Mouse (Mus musculus) liver, embryonic 13.5 days (tissue): Measurements from ENCODE around the gene Mknk1. TPM values are rescaled to one million over a fixed set of nuclear protein-coding genes. Genes with fewer than 3 reads are reported as not detected.

Experiments used
- ATAC-seq: fragments of 200-750 bp; cut with Nextera tagmentation; 2 replicates; pipeline ENCODE4 v1.8.0; 2017; ENCODE audit warnings: low read depth, mild to moderate bottlenecking, moderate number of reproducible peaks, moderate library complexity
- DNase-seq: peaks from one replicate; pipeline ENCODE4 v3.0.0; 2022
- H3K27ac ChIP-seq: fragments of 300-500 bp; sonication (generic); 2 replicates; pipeline ENCODE4 v1.5.1; 2015; ENCODE audit warnings: moderate library complexity, mild to moderate bottlenecking, inconsistent platforms
- H3K27me3 ChIP-seq: fragments of 300-500 bp; sonication (generic); 2 replicates; pipeline ENCODE4 v1.6.1; 2015; ENCODE audit warnings: mild to moderate bottlenecking, inconsistent platforms
- H3K36me3 ChIP-seq: fragments of 300-500 bp; sonication (generic); 2 replicates; pipeline ENCODE4 v1.6.1; 2015; ENCODE audit warnings: mild to moderate bottlenecking, inconsistent platforms
- H3K4me1 ChIP-seq: fragments of 300-500 bp; sonication (generic); replicated peaks from 2 replicates; pipeline ENCODE4 v1.6.1; 2015; ENCODE audit warnings: inconsistent platforms
- H3K4me2 ChIP-seq: fragments of 300-500 bp; sonication (generic); 2 replicates; pipeline ENCODE4 v1.6.1; 2015; ENCODE audit warnings: inconsistent platforms, mild to moderate bottlenecking, moderate library complexity
- H3K4me3 ChIP-seq: fragments of 300-500 bp; sonication (generic); replicated peaks from 2 replicates; pipeline ENCODE4 v1.5.1; 2015; ENCODE audit warnings: mild to moderate bottlenecking, inconsistent platforms
- H3K9ac ChIP-seq: fragments of 300-500 bp; sonication (generic); 2 replicates; pipeline ENCODE4 v1.6.1; 2015; ENCODE audit warnings: mild to moderate bottlenecking, inconsistent platforms
- H3K9me3 ChIP-seq: fragments of 300-500 bp; sonication (generic); replicated peaks from 2 replicates; pipeline ENCODE4 v1.6.1; 2016; ENCODE audit warnings: inconsistent platforms
- WGBS: fragments of 180-500 bp; shearing (Covaris S2); methylation state at CpG from one replicate; pipeline ENCODE4 v1.1.7; 2015; ENCODE audit not compliant: insufficient replicate concordance; 5-methylcytosine and 5-hydroxymethylcytosine counted together
- polyA plus RNA-seq: library from polyadenylated mRNA; unstranded; fragments of >200 nt; fragmentation: Nextera tagmentation; extraction: Ambion mirVana; gene quantifications from 2 replicates; pipeline ENCODE4 v1.2.1, GENCODE M21; 2015

Gene Mknk1
- 32.1 and 40.2 TPM in 2 replicates for polyA plus RNA-seq

DNA sequence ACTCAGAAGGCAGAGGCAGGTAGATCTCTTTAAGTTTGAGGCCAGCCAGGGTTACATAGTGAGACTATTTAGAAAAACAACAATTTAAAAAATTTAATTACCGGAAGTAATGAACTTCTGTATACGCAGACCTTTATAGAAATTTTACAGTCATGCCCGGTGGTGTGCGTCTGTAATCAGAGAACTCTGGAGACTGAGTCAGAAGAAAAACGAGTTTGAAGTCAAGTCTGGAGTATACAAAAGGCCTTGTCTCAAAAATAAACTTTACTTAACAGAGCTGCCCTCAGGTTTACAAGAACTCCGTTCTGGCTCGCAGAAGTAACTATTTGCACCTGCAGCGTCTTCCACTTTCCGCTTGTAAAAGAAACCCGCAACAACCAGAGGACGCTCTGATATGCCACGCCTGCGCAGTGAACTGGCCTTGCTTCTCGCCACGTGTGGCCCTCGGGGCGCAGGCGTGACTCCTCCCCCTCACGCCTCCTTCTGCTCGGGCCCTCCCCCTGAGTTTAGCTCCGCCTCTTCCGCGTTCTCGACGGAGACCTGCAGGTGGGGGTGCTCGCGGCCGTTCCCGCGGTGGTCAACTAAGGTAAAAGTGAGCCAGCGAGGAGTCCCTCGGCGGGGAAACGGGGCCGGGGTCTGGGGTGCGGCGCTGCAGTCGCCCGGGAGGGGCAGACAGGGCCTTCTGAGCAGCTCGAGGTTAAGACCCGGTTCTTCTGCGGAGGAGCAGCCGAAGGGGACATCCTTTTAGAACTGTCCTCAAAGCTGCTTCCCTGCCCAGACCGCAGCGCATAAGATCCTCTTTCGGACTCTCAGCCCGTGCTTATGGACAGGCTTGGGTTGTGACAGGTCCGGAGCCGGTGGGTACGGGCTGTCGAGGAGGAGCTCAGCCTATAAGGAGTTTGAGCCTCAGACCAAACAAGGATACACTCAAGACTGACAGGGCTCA lies at the start of gene Mknk1:
Mknk1 (plus strand) TSS at position 503 of the 946 bp plus-strand sequence.
- H3K27me3 ChIP-seq = no peaks in the 10 kb centered on the region
- DNase-seq (peak; percentile 94), ATAC-seq (peak; percentile 94)
- WGBS = 1% methylated on average over 51 of the region's 51 CpGs
- H3K36me3 ChIP-seq = peaks cover 47% of the 10 kb centered on the region
- H3K4me2 ChIP-seq = peak within 1 kb of the TSS; percentile 74
- peak within 1 kb of the TSS; percentile 80 for H3K4me3 ChIP-seq
- H3K9ac ChIP-seq = peak within 1 kb of the TSS; percentile 89
- H3K27ac ChIP-seq = peak within 1 kb of the TSS; percentile 82
- H3K9me3 ChIP-seq = no peaks in the 10 kb centered on the region
- H3K4me1 ChIP-seq = peaks cover 75% of the 10 kb centered on the region

DNA sequence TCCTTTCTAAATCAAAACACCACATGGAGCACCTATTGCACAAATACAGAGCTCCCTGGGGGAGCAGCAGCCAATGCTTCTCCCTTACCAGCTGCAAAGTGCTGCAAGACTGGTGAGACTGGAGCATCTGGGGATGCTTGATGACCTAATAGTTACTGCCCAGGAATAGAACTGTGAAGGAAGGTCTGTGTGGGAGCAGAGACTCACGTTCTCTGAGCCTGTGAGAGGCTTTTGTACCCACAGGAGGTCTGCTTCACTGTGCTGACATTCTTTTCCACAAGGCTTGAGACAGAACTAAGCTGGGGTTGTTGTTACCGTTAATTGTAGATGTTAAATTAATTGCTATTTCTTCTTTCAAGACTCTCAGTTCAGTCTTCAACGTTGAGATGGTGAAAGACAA lies 48.1 kb upstream of the Mknk1 start:
- WGBS = 77% methylated on average over 3 of the region's 3 CpGs
- Histone ChIP-seq H3K9ac (no peak overlapping the region), H3K27ac (no peak overlapping the region), H3K4me3 (no peak overlapping the region), H3K27me3 (no peaks in the 10 kb centered on the region), H3K4me1 (peaks cover 3% of the 10 kb centered on the region), H3K4me2 (no peak overlapping the region), H3K36me3 (peaks cover 46% of the 10 kb centered on the region), H3K9me3 (no peaks in the 10 kb centered on the region)
- ATAC-seq = no peak
- no peak for DNase-seq

DNA sequence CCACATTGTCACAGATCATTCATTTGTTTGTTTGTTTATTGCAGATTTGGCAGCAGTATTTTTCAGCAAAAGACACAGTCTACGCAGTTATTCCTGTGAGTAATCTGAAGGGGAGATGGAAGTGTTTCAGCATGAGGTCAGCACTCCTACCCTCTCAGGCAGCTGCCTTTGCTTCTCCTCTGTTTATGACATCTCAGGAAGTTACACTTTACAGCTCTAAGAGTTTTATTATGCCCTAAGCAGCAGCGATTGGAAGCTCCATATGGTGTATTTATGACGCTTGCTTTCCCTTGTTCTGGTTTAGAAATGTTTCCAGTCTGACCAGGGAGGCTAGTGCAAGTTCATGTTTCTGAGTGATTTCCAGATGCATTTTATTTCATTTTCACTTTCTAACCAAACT lies 43.6 kb upstream of the Mknk1 start:
- no peak overlapping the region for H3K27ac ChIP-seq
- 74% methylated on average over 3 of the region's 3 CpGs for WGBS
- H3K4me3 ChIP-seq = no peak overlapping the region
- no peak for ATAC-seq
- H3K4me1 ChIP-seq = no peaks in the 10 kb centered on the region
- H3K9ac ChIP-seq = no peak overlapping the region
- H3K4me2 ChIP-seq = no peak overlapping the region
- H3K9me3 ChIP-seq = no peaks in the 10 kb centered on the region
- H3K27me3 ChIP-seq = no peaks in the 10 kb centered on the region
- DNase-seq = no peak
- peaks cover 59% of the 10 kb centered on the region for H3K36me3 ChIP-seq

DNA sequence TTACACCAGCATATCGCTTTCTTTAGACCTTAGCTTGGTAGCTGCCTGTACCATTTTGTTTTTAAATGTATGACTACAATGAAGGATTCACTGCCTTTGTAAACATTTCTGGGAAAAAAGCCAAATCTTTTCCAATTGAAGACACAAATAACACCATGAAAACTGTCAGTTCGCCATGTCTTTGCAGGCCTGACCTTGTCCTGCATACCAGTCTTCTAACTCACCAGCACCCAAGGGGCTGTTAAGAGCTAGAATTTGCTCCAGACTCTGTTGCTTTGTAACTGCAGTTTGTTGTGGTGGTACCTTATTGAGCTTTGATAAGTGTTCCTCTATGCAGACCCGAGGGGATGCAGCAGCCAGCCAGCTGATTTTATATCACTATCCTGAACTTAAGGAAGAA lies 39.0 kb upstream of the Mknk1 start:
- Histone ChIP-seq H3K9ac (no peak overlapping the region), H3K4me3 (no peak overlapping the region), H3K4me1 (no peaks in the 10 kb centered on the region), H3K27me3 (no peaks in the 10 kb centered on the region), H3K9me3 (no peaks in the 10 kb centered on the region), H3K27ac (no peak overlapping the region), H3K4me2 (no peak overlapping the region), H3K36me3 (peaks cover 52% of the 10 kb centered on the region)
- DNase-seq = no peak
- ATAC-seq = no peak
- 82% methylated on average over 3 of the region's 3 CpGs for WGBS

DNA sequence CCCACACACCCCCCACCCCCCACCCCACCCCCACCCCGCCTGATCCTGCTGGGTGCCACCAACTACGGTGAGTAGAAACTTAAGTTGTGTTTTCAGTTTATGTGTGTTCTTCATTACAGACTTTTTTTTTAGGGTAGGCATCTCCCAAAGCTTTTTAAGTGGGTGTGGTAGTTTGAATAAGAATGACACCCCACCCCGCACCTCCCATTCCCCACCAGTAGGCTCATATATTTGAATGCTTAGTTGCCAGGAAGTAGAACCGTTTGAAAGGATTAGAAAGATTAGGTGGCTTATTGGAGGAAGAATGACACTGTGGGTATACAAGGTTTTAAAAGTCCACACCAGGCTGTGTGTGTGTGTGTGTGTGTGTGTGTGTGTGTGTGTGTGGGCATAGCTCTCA lies 26.7 kb upstream of the Mknk1 start:
- Histone ChIP-seq H3K36me3 (peaks cover 20% of the 10 kb centered on the region; the same call in 1 of the 2 replicates), H3K4me1 (no peaks in the 10 kb centered on the region), H3K9me3 (no peaks in the 10 kb centered on the region), H3K4me2 (no peak overlapping the region), H3K27me3 (no peaks in the 10 kb centered on the region), H3K4me3 (no peak overlapping the region), H3K9ac (no peak overlapping the region), H3K27ac (no peak overlapping the region)
- 80% methylated on average over 4 of the region's 4 CpGs for WGBS
- ATAC-seq (no peak), DNase-seq (no peak)

DNA sequence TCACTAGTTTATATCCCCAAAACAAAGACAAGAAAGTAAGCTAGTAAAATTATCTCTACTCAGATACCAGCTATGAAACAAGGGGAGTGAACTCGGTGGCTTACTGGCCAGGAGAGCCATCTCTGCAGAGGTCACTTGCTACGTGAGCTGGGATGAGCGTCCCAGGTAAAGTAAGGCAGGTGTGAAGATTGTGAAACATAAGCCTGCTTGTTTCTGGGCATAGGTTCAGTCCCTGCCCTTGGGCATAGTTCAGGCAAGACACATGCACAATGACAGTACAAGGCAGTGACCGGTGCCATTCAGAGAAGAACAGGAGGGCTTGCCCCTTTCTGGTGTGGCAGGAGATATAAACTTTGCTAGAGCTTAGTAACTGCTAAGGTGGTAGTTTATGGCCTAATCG lies 23.4 kb upstream of the Mknk1 start:
- peaks cover 20% of the 10 kb centered on the region; the same call in 1 of the 2 replicates for H3K36me3 ChIP-seq
- ATAC-seq (no peak), DNase-seq (no peak)
- H3K9ac ChIP-seq = no peak overlapping the region
- peaks cover 7% of the 10 kb centered on the region; the same call in 1 of the 2 replicates for H3K4me1 ChIP-seq
- H3K4me2 ChIP-seq = no peak overlapping the region
- no peaks in the 10 kb centered on the region for H3K27me3 ChIP-seq
- 76% methylated on average over 5 of the region's 5 CpGs for WGBS
- H3K9me3 ChIP-seq = no peaks in the 10 kb centered on the region
- no peak overlapping the region for H3K27ac ChIP-seq
- H3K4me3 ChIP-seq = no peak overlapping the region

DNA sequence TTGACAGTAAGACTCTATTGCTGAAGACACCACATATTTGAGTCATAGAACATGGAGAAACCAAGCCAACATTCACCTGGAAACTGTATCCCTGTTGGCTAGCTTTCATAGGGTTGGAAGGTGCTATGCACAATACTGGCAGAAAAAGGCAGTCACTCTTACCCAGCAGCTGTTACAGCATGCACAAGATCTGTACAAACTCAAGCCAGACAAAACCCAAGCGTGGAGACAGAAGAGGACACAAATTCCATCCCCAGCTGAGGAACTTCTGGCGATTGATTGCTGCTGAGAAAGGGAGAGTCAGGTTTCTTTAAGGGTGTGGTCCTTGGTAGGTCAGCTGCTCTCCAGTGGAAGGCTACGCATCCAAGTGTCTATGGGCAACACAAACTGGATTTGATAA lies 18.8 kb upstream of the Mknk1 start:
- H3K27ac ChIP-seq = no peak overlapping the region
- DNase-seq (no peak), ATAC-seq (no peak)
- H3K4me3 ChIP-seq = no peak overlapping the region
- H3K4me1 ChIP-seq = peaks cover 50% of the 10 kb centered on the region
- no peaks in the 10 kb centered on the region for H3K27me3 ChIP-seq
- H3K4me2 ChIP-seq = no peak overlapping the region
- WGBS = 48% methylated on average over 3 of the region's 3 CpGs
- H3K9me3 ChIP-seq = no peaks in the 10 kb centered on the region
- H3K36me3 ChIP-seq = peaks cover 6% of the 10 kb centered on the region; the same call in 1 of the 2 replicates
- H3K9ac ChIP-seq = no peak overlapping the region

DNA sequence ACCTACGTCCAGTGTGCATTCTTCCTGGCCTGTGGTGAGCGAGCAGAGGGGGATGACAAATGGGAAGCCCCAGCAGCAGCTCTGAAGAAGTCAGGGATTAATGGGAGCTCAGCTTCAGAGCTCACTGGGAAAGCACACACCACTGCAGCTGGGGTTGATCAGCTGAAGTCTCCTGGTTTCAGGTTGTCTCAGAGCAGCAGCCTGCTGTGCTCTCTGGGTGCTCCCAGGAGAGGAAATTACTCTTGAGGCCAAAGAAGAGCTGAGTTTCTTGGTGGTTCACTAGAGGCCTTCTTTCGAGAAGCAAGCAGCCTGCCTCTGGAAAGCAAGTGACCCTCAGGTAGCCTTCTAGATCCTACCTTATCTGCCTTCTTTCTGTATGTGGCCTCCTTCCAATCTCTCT lies 18.1 kb upstream of the Mknk1 start:
- H3K4me3 ChIP-seq = no peak overlapping the region
- 70% methylated on average over 3 of the region's 3 CpGs for WGBS
- no peak overlapping the region for H3K9ac ChIP-seq
- no peaks in the 10 kb centered on the region for H3K9me3 ChIP-seq
- H3K27ac ChIP-seq = no peak overlapping the region
- ATAC-seq (no peak), DNase-seq (no peak)
- H3K4me2 ChIP-seq = no peak overlapping the region
- no peaks in the 10 kb centered on the region for H3K27me3 ChIP-seq
- 0 out of 2 replicates have a peak, but pooled peaks cover 2% of the 10 kb centered on the region for H3K36me3 ChIP-seq
- H3K4me1 ChIP-seq = peaks cover 57% of the 10 kb centered on the region

DNA sequence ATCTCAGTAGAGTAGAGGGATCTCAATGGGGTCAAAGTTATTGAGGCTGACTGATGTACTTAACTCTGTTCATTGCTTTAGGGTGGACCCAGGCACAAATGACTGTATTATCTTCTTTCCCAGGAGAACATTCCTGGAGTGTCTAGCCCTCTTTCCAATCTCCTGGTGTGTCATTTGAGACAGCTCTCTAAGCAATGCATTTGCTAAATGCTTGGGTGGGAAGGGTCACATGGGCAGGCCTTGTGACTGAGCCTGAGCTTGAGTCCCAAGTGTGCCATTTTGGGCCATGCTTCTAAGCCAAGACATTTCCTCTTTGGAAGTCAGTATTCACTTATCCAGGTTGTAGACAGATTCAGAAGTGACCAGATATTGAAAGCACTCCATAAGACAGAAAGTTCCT lies 17.6 kb upstream of the Mknk1 start:
- Histone ChIP-seq H3K27ac (no peak overlapping the region), H3K27me3 (no peaks in the 10 kb centered on the region), H3K4me1 (peaks cover 57% of the 10 kb centered on the region), H3K4me3 (no peak overlapping the region), H3K9ac (no peak overlapping the region), H3K36me3 (no peaks in the 10 kb centered on the region), H3K9me3 (no peaks in the 10 kb centered on the region), H3K4me2 (no peak overlapping the region)
- DNase-seq (no peak), ATAC-seq (no peak)

DNA sequence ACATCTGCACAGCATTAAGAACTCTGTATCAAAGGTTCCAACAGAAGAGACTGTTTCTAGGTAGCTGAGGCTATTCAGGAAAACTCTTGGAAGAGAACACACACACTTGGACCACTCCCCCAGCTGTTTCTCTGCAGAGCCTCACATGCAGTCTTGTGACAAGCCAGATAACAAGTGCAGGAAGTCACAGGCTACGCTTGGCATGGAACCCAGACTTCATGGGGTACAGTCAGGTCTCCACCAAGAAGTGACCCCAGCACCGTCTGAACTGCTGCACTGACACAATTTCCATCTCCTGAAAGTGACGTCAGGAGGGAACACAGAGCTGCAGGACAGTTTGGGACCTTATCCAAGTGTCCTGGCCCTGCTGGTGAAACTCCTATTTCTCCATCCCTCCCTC lies 17.1 kb upstream of the Mknk1 start:
- Histone ChIP-seq H3K9ac (no peak overlapping the region; the same call in 1 of the 2 replicates), H3K4me1 (peaks cover 61% of the 10 kb centered on the region), H3K9me3 (no peaks in the 10 kb centered on the region), H3K27ac (peak overlapping the region; percentile 19; the same call in 1 of the 2 replicates), H3K36me3 (no peaks in the 10 kb centered on the region), H3K4me2 (no peak overlapping the region), H3K27me3 (no peaks in the 10 kb centered on the region), H3K4me3 (no peak overlapping the region)
- DNase-seq (no peak), ATAC-seq (no peak)
- 31% methylated on average over 3 of the region's 3 CpGs for WGBS

DNA sequence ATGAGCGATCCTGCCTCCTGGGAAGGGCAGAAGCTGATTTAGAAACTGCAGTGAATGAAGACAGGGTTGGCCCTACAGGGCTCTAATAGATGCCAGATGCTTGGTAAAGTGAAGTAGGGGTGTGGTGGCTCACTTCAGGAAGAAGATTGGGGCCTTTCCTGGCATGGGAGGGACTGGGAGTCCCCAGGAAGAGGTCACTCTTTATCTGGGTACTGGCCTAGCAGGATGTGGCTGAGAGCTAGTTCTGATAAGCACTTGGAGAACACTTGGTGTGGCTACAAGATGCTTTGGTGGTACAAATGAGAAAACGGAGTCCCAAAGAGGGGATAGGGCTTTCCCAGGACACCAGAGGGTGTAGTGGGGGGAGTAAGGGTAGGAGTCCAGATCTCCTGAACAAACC lies 14.8 kb upstream of the Mknk1 start:
- Histone ChIP-seq H3K4me1 (peaks cover 77% of the 10 kb centered on the region), H3K4me3 (no peak overlapping the region; the same call in 1 of the 2 replicates), H3K4me2 (peak overlapping the region; percentile 36), H3K9me3 (no peaks in the 10 kb centered on the region), H3K27ac (peak overlapping the region; percentile 72), H3K9ac (peak overlapping the region; percentile 14; the same call in 1 of the 2 replicates), H3K27me3 (no peaks in the 10 kb centered on the region), H3K36me3 (no peaks in the 10 kb centered on the region)
- ATAC-seq (peak; percentile 60), DNase-seq (peak; percentile 46)
- WGBS = 23% methylated on average over 2 of the region's 2 CpGs

DNA sequence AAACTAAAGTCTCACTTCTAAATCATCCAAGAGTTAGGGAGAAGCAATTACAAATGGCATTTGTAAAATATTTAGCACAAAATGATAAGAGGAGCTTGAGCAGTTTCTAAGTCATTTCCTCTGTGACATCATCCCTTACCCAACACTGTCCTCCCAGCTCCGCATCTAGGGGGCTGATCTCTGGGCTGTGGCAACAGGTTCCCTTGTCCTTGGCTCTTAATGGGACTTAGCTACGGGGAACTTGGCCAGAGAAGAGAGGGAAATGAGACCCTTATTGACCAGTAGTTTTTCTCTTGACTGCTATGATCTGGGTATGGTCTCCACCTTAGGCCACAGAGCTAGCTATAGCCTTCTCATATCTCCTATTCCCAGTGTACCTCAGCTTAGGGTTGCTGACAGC lies 13.7 kb upstream of the Mknk1 start:
- ATAC-seq = no peak
- H3K9me3 ChIP-seq = no peaks in the 10 kb centered on the region
- H3K4me3 ChIP-seq = no peak overlapping the region
- H3K27ac ChIP-seq = 0 out of 2 replicates have a peak overlapping the region, but pooled peaks have one; percentile 72
- WGBS = 33% methylated on average over 2 of the region's 2 CpGs
- DNase-seq = no peak
- H3K4me1 ChIP-seq = peaks cover 83% of the 10 kb centered on the region
- H3K36me3 ChIP-seq = no peaks in the 10 kb centered on the region
- no peak overlapping the region for H3K9ac ChIP-seq
- no peaks in the 10 kb centered on the region for H3K27me3 ChIP-seq
- no peak overlapping the region for H3K4me2 ChIP-seq
